Mouse (Mus musculus) limb, embryonic 15.5 days (tissue): ENCODE data around the gene Gnb3. TPM values are rescaled to one million over a fixed set of nuclear protein-coding genes. Genes with fewer than 3 reads are reported as not detected.
A peak's percentile ranks its signal among the peaks of the same experiment; 100 is the strongest.
"Not testable (repeated sequence)": the region's sequence is repeated elsewhere in the genome, so short reads cannot be mapped to it uniquely, and the experiment has no call there.

Source experiments
- ATAC-seq: fragments of 200-750 bp; cut with Nextera tagmentation; 2 replicates; pipeline ENCODE4 v1.8.0; 2017; ENCODE audit warnings: low read depth, moderate TSS enrichment; ENCODE audit not compliant: insufficient number of reproducible peaks, low FRiP score, low TSS enrichment
- H3K27ac ChIP-seq: fragments of 300-500 bp; sonication (generic); 2 replicates; pipeline ENCODE4 v1.5.1; 2015; ENCODE audit warnings: moderate library complexity, mild to moderate bottlenecking, inconsistent platforms
- H3K27me3 ChIP-seq: fragments of 300-500 bp; sonication (generic); 2 replicates; pipeline ENCODE4 v1.6.1; 2015; ENCODE audit warnings: inconsistent platforms
- H3K36me3 ChIP-seq: fragments of 300-500 bp; sonication (generic); 2 replicates; pipeline ENCODE4 v1.6.1; 2015; ENCODE audit warnings: inconsistent platforms
- H3K4me1 ChIP-seq: fragments of 300-500 bp; sonication (generic); 2 replicates; pipeline ENCODE4 v1.6.1; 2015; ENCODE audit warnings: inconsistent platforms
- H3K4me2 ChIP-seq: fragments of 300-500 bp; sonication (generic); 2 replicates; pipeline ENCODE4 v1.6.1; 2015; ENCODE audit warnings: mild to moderate bottlenecking, inconsistent platforms
- H3K4me3 ChIP-seq: fragments of 300-500 bp; sonication (generic); 2 replicates; pipeline ENCODE4 v1.5.1; 2015; ENCODE audit warnings: mild to moderate bottlenecking, inconsistent platforms
- H3K9ac ChIP-seq: fragments of 300-500 bp; sonication (generic); 2 replicates; pipeline ENCODE4 v1.6.1; 2015; ENCODE audit warnings: inconsistent platforms
- H3K9me3 ChIP-seq: fragments of 300-500 bp; sonication (generic); 2 replicates; pipeline ENCODE4 v1.6.1; 2016; ENCODE audit warnings: inconsistent platforms
- WGBS: fragments of 180-500 bp; shearing (Covaris S2); methylation state at CpG from one replicate; pipeline ENCODE4 v1.1.7; 2015; 5-methylcytosine and 5-hydroxymethylcytosine counted together
- polyA plus RNA-seq: library from polyadenylated mRNA; unstranded; fragments of >200 nt; fragmentation: Nextera tagmentation; extraction: Ambion mirVana; gene quantifications from 2 replicates; pipeline ENCODE4 v1.2.1, GENCODE M21; 2015

Gene Gnb3
- polyA plus RNA-seq, 1 experiment from 2014 or later: 0.96 TPM

GRCm38 (mm10) chr6:124806446-124807140 lies 33.5 kb downstream of the Gnb3 start:
- ATAC-seq: no peak
- Histone ChIP-seq H3K4me3 (peak overlapping the region; percentile 51), H3K27me3 (no peaks in the 10 kb centered on the region), H3K36me3 (peaks cover 15% of the 10 kb centered on the region), H3K4me2 (peak overlapping the region; percentile 70), H3K4me1 (peaks cover 41% of the 10 kb centered on the region), H3K9me3 (no peaks in the 10 kb centered on the region), H3K27ac (peak overlapping the region; percentile 94), H3K9ac (no peak overlapping the region)
- 69% methylated on average over 7 of the region's 7 CpGs for WGBS

DNA sequence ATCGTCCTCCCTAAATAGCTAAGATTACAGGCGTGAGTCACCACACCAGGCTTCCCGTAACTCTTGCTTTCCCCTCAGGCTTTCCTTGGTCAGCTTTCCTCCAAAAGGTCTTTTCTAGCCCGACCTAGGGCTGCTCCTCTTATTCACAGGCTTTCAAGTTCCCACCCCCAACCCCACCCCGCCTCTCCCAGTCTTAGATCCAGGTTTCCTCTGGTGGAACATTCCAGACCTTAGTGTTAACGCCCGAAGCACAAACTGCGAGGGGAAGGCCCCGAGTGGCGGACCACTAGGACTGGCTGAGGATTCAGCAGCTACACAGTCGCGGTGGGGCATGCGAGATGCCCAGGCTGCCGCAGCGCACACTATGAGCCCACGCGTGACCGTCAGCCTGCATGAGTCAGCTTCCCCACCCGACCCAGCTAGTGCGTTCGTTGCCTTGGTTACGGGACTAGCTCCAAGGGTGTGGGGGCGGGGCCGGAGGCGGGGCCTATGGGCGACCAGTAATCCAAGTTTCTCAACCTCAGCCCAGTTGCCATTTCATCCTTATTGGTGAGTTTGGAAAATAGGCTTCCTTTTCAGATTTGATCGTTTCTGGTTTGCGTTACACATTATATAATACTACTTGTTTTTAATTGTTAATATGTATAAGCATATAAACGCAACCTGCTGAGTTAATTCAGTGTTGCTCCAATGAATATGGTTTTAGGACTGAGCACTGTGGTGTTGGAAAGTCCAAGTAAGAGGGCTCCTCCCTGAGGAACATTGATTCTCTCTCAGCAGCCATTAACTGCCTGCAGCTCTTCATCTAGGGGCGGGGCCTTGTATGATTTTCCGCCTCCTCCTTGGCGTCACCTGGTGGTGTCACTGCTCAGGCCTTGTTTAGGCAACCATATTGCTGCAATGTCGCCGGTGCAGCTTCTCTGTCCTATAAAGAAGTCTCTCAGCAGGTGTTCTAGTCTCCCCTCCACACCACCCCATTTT lies 34.4 kb downstream of the Gnb3 start:
- Histone ChIP-seq H3K9me3 (no peaks in the 10 kb centered on the region), H3K4me1 (peaks cover 37% of the 10 kb centered on the region), H3K9ac (0 out of 2 replicates have a peak overlapping the region, but pooled peaks have one; percentile 35), H3K4me2 (peak overlapping the region; percentile 70), H3K27ac (peak overlapping the region; percentile 94), H3K27me3 (no peaks in the 10 kb centered on the region), H3K36me3 (peaks cover 7% of the 10 kb centered on the region), H3K4me3 (peak overlapping the region; percentile 51)
- WGBS: 2% methylated on average over 34 of the region's 34 CpGs
- ATAC-seq: peak; percentile 81

- H3K9ac ChIP-seq: no peak overlapping the region
- WGBS: 77% methylated on average over 3 of the region's 3 CpGs
- H3K9me3 ChIP-seq: no peaks in the 10 kb centered on the region
- ATAC-seq: no peak
- H3K4me2 ChIP-seq: no peak overlapping the region
- H3K4me3 ChIP-seq: no peak overlapping the region
- no peaks in the 10 kb centered on the region for H3K27me3 ChIP-seq
- H3K27ac ChIP-seq: no peak overlapping the region
- peaks cover 27% of the 10 kb centered on the region for H3K4me1 ChIP-seq
- H3K36me3 ChIP-seq: no peaks in the 10 kb centered on the region
Measured at GRCm38 (mm10) chr6:124804341-124804740, 35.7 kb downstream of the Gnb3 start.

DNA sequence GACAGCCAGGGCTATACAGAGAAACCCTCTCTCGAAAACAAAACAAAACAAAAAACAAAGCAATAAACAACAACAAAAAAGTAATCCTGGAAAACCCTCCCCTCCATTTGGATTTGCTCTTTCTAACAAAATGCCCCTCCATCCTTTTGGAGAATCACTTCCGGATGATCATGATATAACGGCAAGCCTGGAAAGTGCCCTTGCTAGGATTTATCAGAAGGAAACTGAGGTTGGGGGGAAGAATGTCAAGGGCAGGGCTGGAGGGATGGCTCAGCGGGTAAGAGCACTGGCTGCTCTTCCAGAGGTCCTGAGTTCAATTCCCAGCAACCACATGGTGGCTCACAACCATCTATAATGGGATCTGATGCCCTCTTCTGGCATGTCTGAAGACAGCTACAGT lies 36.4 kb downstream of the Gnb3 start:
- not testable (repeated sequence) for H3K27me3 ChIP-seq, H3K4me3 ChIP-seq, H3K4me2 ChIP-seq, ATAC-seq, H3K36me3 ChIP-seq, H3K27ac ChIP-seq, H3K9me3 ChIP-seq, H3K9ac ChIP-seq
- peaks cover 21% of the 10 kb centered on the region for H3K4me1 ChIP-seq
- WGBS: 93% methylated on average over 4 of the region's 4 CpGs

DNA sequence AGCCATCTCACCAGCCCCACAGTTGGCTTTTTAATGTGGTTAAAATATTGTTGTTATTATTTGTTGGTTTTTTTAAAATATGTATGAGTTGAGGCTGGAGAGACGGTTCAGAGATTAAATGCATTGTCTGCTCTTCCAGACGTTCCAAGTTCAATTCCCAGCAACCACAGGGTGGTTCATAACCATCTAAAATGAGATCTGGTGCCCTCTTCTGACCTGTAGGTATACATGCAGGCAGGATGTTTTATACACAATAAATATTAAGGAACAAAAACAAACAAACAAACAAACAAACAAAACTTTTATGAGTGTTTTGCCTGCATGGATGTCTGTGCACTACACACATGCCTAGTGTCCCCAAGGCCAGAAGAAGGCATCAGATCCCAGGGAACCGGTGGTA lies 37.0 kb downstream of the Gnb3 start:
- Histone ChIP-seq H3K27me3 (no peaks in the 10 kb centered on the region), H3K4me3 (no peak overlapping the region), H3K27ac (no peak overlapping the region), H3K9ac (no peak overlapping the region), H3K4me1 (peaks cover 18% of the 10 kb centered on the region), H3K36me3 (no peaks in the 10 kb centered on the region), H3K9me3 (no peaks in the 10 kb centered on the region), H3K4me2 (no peak overlapping the region)
- 75% methylated on average over 3 of the region's 3 CpGs for WGBS
- ATAC-seq: no peak

DNA sequence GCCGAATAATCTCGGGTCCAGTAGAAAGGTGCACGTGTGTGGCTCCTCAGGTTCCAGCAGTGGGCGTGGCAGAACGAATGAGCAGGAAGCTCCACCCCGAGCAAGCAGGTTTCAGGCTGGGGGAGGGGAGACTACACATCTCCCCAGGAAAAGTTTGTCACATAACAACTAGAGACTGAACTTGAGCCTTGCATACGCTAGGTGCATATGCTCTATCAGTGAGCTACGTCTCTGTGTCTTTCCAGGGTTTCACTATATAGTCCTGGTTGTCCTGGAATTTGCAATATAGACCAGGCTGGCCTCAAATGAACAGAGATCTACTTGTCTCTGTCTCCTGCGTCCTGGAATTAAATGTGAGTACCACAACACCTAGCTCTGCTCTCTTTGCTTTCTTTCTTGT lies 37.7 kb downstream of the Gnb3 start:
- 18% methylated on average over 6 of the region's 9 CpGs for WGBS

GRCm38 (mm10) chr6:124796200-124796599 lies 43.9 kb downstream of the Gnb3 start:
- Histone ChIP-seq H3K27me3 (no peaks in the 10 kb centered on the region), H3K4me1 (no peaks in the 10 kb centered on the region), H3K36me3 (no peaks in the 10 kb centered on the region), H3K4me3 (no peak overlapping the region), H3K9ac (no peak overlapping the region), H3K27ac (no peak overlapping the region), H3K9me3 (no peaks in the 10 kb centered on the region), H3K4me2 (no peak overlapping the region)
- ATAC-seq: no peak
- WGBS: 71% methylated on average over 2 of the region's 2 CpGs

More for the DNA sequence above, 37.7 kb downstream of the Gnb3 start:
- peaks cover 17% of the 10 kb centered on the region for H3K4me1 ChIP-seq
- not testable (repeated sequence) for H3K27ac ChIP-seq, H3K4me3 ChIP-seq, ATAC-seq, H3K27me3 ChIP-seq, H3K4me2 ChIP-seq, H3K9me3 ChIP-seq, H3K9ac ChIP-seq, H3K36me3 ChIP-seq

GRCm38 (mm10) chr6:124795781-124796180 lies 44.3 kb downstream of the Gnb3 start:
- Histone ChIP-seq H3K4me3 (no peak overlapping the region), H3K27ac (no peak overlapping the region), H3K4me1 (no peaks in the 10 kb centered on the region), H3K27me3 (no peaks in the 10 kb centered on the region), H3K4me2 (no peak overlapping the region), H3K9ac (no peak overlapping the region), H3K36me3 (no peaks in the 10 kb centered on the region), H3K9me3 (no peaks in the 10 kb centered on the region)
- ATAC-seq: no peak
- WGBS: 67% methylated on average over 4 of the region's 4 CpGs

DNA sequence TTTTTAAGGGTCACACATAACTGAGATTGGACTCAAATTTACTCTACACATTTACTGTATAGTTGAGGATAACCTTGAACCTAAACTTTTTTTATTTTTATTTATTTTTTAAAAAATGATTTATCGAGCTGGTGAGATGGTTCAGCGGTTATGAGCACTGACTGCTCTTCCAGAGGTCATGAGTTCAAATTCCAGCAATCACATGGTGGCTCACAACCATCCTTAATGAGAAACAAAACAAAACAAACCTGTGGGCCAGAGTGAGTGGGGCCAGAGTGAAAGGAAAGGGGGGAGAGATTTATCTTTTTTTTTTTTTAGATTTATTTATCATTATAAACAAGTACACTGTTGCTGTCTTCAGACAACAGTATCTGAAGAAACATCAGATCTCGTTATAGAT lies 48.2 kb downstream of the Gnb3 start:
- no peaks in the 10 kb centered on the region for H3K36me3 ChIP-seq
- no peaks in the 10 kb centered on the region for H3K9me3 ChIP-seq
- no peaks in the 10 kb centered on the region for H3K27me3 ChIP-seq
- H3K4me2 ChIP-seq: no peak overlapping the region
- no peak overlapping the region for H3K9ac ChIP-seq
- no peak for ATAC-seq
- H3K4me3 ChIP-seq: no peak overlapping the region
- no peak overlapping the region for H3K27ac ChIP-seq
- WGBS: 90% methylated on average over 3 of the region's 3 CpGs
- H3K4me1 ChIP-seq: no peaks in the 10 kb centered on the region

- Histone ChIP-seq H3K4me2 (no peak overlapping the region), H3K36me3 (no peaks in the 10 kb centered on the region), H3K9me3 (no peaks in the 10 kb centered on the region), H3K9ac (no peak overlapping the region), H3K27ac (no peak overlapping the region), H3K4me1 (no peaks in the 10 kb centered on the region), H3K4me3 (no peak overlapping the region), H3K27me3 (no peaks in the 10 kb centered on the region)
- ATAC-seq: no peak
- WGBS: 51% methylated on average over 4 of the region's 4 CpGs
Measured at GRCm38 (mm10) chr6:124790121-124790520, 50.0 kb downstream of the Gnb3 start.

DNA sequence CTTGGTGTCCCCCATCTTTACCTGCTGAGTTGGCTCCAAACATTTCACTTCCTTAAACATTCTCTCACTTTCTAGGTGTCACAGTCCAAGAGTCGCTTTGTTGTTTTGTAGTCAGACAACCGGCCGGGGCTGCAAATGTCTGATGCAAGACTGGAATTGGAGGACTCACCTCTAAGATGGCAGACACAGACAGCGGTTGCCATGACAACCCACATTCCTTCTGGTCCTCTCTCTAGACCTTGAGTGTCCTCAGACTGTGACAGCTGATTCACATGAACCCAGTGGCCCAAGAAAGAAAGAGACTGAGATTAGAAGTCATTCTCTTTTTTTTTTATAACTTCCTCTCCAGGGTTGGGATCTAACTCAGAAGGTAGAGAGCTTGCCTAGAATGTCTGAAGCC lies 50.6 kb downstream of the Gnb3 start:
- 90% methylated on average over 4 of the region's 4 CpGs for WGBS
- Histone ChIP-seq H3K9ac (no peak overlapping the region), H3K9me3 (no peaks in the 10 kb centered on the region), H3K4me1 (no peaks in the 10 kb centered on the region), H3K4me2 (no peak overlapping the region), H3K27ac (no peak overlapping the region), H3K36me3 (no peaks in the 10 kb centered on the region), H3K4me3 (no peak overlapping the region), H3K27me3 (no peaks in the 10 kb centered on the region)
- no peak for ATAC-seq

- Histone ChIP-seq H3K9ac (no peak overlapping the region), H3K36me3 (no peaks in the 10 kb centered on the region), H3K27me3 (no peaks in the 10 kb centered on the region), H3K4me2 (no peak overlapping the region), H3K9me3 (no peaks in the 10 kb centered on the region), H3K27ac (no peak overlapping the region), H3K4me3 (no peak overlapping the region), H3K4me1 (0 out of 2 replicates have a peak, but pooled peaks cover under 1% of the 10 kb centered on the region)
- ATAC-seq: no peak
- 76% methylated on average over 10 of the region's 10 CpGs for WGBS
Measured at GRCm38 (mm10) chr6:124787722-124788121, 52.4 kb downstream of the Gnb3 start.
